Comparison of ENCODE assay signal across 21 mouse cellular contexts in genomic region chr1:131987432-131987831, GRCm38 (mm10).
"Had no signal": no experiment of that assay in that cellular context is flagged by ENCODE, and none has a peak within 500 bp of the region (broad histone marks: within the 10 kb centered on the region; RNA-seq: fewer than 3 reads in every experiment).

No protein-coding gene starts in this region.

- H3K9me3 ChIP-seq: limb, embryonic 12.5 days; limb, embryonic 15.5 days; megakaryocyte, embryonic 14.5 days; midbrain, embryonic 10.5 days; neural tube, embryonic 12.5 days; neural tube, embryonic 15.5 days had no signal

- H3K27ac ChIP-seq: kidney, postnatal 0 days; layer of hippocampus, adult 2 months; limb, embryonic 12.5 days; limb, embryonic 15.5 days; liver, embryonic 14.5 days; midbrain, embryonic 10.5 days; neural tube, embryonic 12.5 days; neural tube, embryonic 15.5 days had no signal

- DNase-seq: kidney, adult 2 months; layer of hippocampus, adult 9-11 months; left cerebral cortex, postnatal 4 days; liver, postnatal 0 days; lung, embryonic 14.5 days; lung, postnatal 36 days; midbrain, embryonic 14.5 days; right cerebral cortex, adult 18-20 months; right cerebral cortex, postnatal 14 days; right cerebral cortex, postnatal 4 days; thymus, postnatal 25 days had no signal

- ATAC-seq: liver, postnatal 0 days had no signal

- H3K27me3 ChIP-seq: limb, embryonic 12.5 days; limb, embryonic 15.5 days; neural tube, embryonic 12.5 days; neural tube, embryonic 15.5 days had no signal

- H3K4me1 ChIP-seq: limb, embryonic 12.5 days; limb, embryonic 15.5 days; midbrain, embryonic 10.5 days; neural tube, embryonic 12.5 days; neural tube, embryonic 15.5 days had no signal

- H3K36me3 ChIP-seq: limb, embryonic 12.5 days; limb, embryonic 15.5 days; neural tube, embryonic 12.5 days; neural tube, embryonic 15.5 days had no signal

- H3K4me3 ChIP-seq: layer of hippocampus, adult 2 months; limb, embryonic 12.5 days; limb, embryonic 15.5 days; megakaryocyte, embryonic 14.5 days; midbrain, embryonic 10.5 days; neural tube, embryonic 12.5 days; neural tube, embryonic 15.5 days had no signal

- H3K9ac ChIP-seq: limb, embryonic 12.5 days; limb, embryonic 15.5 days; liver, embryonic 14.5 days; liver, postnatal 0 days; lung, embryonic 14.5 days; neural tube, embryonic 12.5 days; neural tube, embryonic 15.5 days had no signal

- H3K4me2 ChIP-seq: limb, embryonic 12.5 days; limb, embryonic 15.5 days; liver, embryonic 11.5 days; lung, embryonic 14.5 days; neural tube, embryonic 12.5 days; neural tube, embryonic 15.5 days had no signal
